9 mouse cellular contexts compared by ENCODE assay signal in genomic region chr9:25167458-25168084, GRCm38 (mm10). TPM values are rescaled to one million over a fixed set of nuclear protein-coding genes. Genes with fewer than 3 reads are reported as not detected.
DNase-seq lines count a peak whose midpoint lies in the region; ATAC-seq and TF ChIP-seq lines count a peak whose summit lies in the region.
"Had no signal": no experiment of that assay in that cellular context is flagged by ENCODE, and none has a peak within 500 bp of the region (broad histone marks: within the 10 kb centered on the region; RNA-seq: fewer than 3 reads in every experiment).

No protein-coding gene starts in this region.

- 34% methylated on average over 6 of the region's 6 CpGs for WGBS in heart, embryonic 11.5 days (ENCODE audit: insufficient replicate concordance)
- 37% methylated on average over 6 of the region's 6 CpGs for WGBS in forebrain, embryonic 15.5 days
- WGBS in hindbrain, postnatal 0 days, result 33% methylated on average over 6 of the region's 6 CpGs

- no peak overlapping the region for H3K9ac ChIP-seq in heart, embryonic 11.5 days (ENCODE audit: low read depth, low read length)
- no peak overlapping the region for H3K9ac ChIP-seq in forebrain, embryonic 15.5 days (replicated peaks)
- no peak overlapping the region for H3K9ac ChIP-seq in hindbrain, postnatal 0 days (replicated peaks; ENCODE audit: low read length)
- H3K9ac ChIP-seq: neural tube, embryonic 12.5 days had no signal

- no peaks in the 10 kb centered on the region for H3K4me1 ChIP-seq in heart, embryonic 11.5 days (ENCODE audit: control insufficient read depth, insufficient read depth, low read length)
- no peaks in the 10 kb centered on the region for H3K4me1 ChIP-seq in forebrain, embryonic 15.5 days
- no peaks in the 10 kb centered on the region for H3K4me1 ChIP-seq in hindbrain, postnatal 0 days (ENCODE audit: insufficient read depth, low read length)
- H3K4me1 ChIP-seq: neural tube, embryonic 12.5 days had no signal

- TF ChIP-seq CTCF in hindbrain, postnatal 0 days (IDR thresholded peaks at IDR 0.05; ENCODE audit: low read depth), result peak; percentile 86

- H3K4me3 ChIP-seq in heart, embryonic 11.5 days (ENCODE audit: low read depth, low read length), result no peak overlapping the region
- H3K4me3 ChIP-seq in forebrain, embryonic 15.5 days, result no peak overlapping the region
- H3K4me3 ChIP-seq in hindbrain, postnatal 0 days (ENCODE audit: low read length), result no peak overlapping the region
- H3K4me3 ChIP-seq: neural tube, embryonic 12.5 days had no signal

- H3K36me3 ChIP-seq in heart, embryonic 11.5 days (ENCODE audit: control insufficient read depth, insufficient read depth, low read length), result no peaks in the 10 kb centered on the region
- H3K36me3 ChIP-seq in forebrain, embryonic 15.5 days, result no peaks in the 10 kb centered on the region
- no peaks in the 10 kb centered on the region for H3K36me3 ChIP-seq in hindbrain, postnatal 0 days (ENCODE audit: insufficient read depth, low read length)
- H3K36me3 ChIP-seq: neural tube, embryonic 12.5 days had no signal

- no peak overlapping the region for H3K4me2 ChIP-seq in heart, embryonic 11.5 days
- H3K4me2 ChIP-seq in forebrain, embryonic 15.5 days (replicated peaks), result no peak overlapping the region
- H3K4me2 ChIP-seq in hindbrain, postnatal 0 days (ENCODE audit: low read depth, low read length), result no peak overlapping the region
- H3K4me2 ChIP-seq: neural tube, embryonic 12.5 days had no signal

- no peaks in the 10 kb centered on the region for H3K9me3 ChIP-seq in heart, embryonic 11.5 days (replicated peaks; ENCODE audit: control insufficient read depth, low read length)
- no peaks in the 10 kb centered on the region for H3K9me3 ChIP-seq in forebrain, embryonic 15.5 days
- H3K9me3 ChIP-seq in hindbrain, postnatal 0 days (ENCODE audit: low read length), result no peaks in the 10 kb centered on the region
- H3K9me3 ChIP-seq: neural tube, embryonic 12.5 days had no signal

- DNase-seq in heart, adult 18-20 months, result peak; percentile 79 to 92
- peak; percentile 68 for DNase-seq in cerebellum, adult 11 months
- DNase-seq in hindbrain, postnatal 0 days (ENCODE audit: low spot score), result peak; percentile 74
- peak; percentile 78 to 81 for DNase-seq in left cerebral cortex, adult 18-20 months (ENCODE audit: low spot score in 2 of 2)
- DNase-seq in spleen, adult 12 weeks (ENCODE audit: low spot score), result peak; percentile 68

- H3K27ac ChIP-seq in heart, embryonic 11.5 days (ENCODE audit: low read depth, low read length), result no peak overlapping the region
- no peak overlapping the region for H3K27ac ChIP-seq in forebrain, embryonic 15.5 days (replicated peaks)
- no peak overlapping the region for H3K27ac ChIP-seq in hindbrain, postnatal 0 days
- H3K27ac ChIP-seq: neural tube, embryonic 12.5 days had no signal

- H3K27me3 ChIP-seq in heart, embryonic 11.5 days (ENCODE audit: control insufficient read depth, insufficient read depth, low read length), result no peaks in the 10 kb centered on the region
- H3K27me3 ChIP-seq in forebrain, embryonic 15.5 days, result no peaks in the 10 kb centered on the region
- H3K27me3 ChIP-seq in hindbrain, postnatal 0 days (ENCODE audit: insufficient read depth, low read length), result no peaks in the 10 kb centered on the region
- H3K27me3 ChIP-seq: neural tube, embryonic 12.5 days had no signal

- no peak for ATAC-seq in heart, embryonic 11.5 days (replicated peaks; ENCODE audit: insufficient number of reproducible peaks, low FRiP score, low TSS enrichment)
- peak; percentile 70 for ATAC-seq in forebrain, embryonic 15.5 days (replicated peaks)
- peak; percentile 67; the same call in 1 of the 2 replicates for ATAC-seq in hindbrain, postnatal 0 days
- peak; percentile 100 for ATAC-seq in megakaryocyte progenitor cell, adult 5-6 weeks (replicated peaks; ENCODE audit: poor library complexity)

RNA-seq across cellular contexts. Expression of gene Herpud2, which starts 16.0 kb away (rescaled TPM):
- total RNA-seq in heart, adult 18-20 months (2021), result 10 to 100 TPM; 33.0 to 34.9 TPM
- polyA plus RNA-seq in heart, embryonic 11.5 days (2014; fragmentation: Nextera tagmentation; extraction: Ambion mirVana), result 22.4 and 24.2 TPM in 2 replicates
- 37.7 and 40.9 TPM in 2 replicates for polyA plus RNA-seq in forebrain, embryonic 15.5 days (2015; fragmentation: Nextera tagmentation; extraction: Ambion mirVana)
- total RNA-seq in hindbrain, postnatal 0 days (2014; rRNA removed), result 17.9 and 18.3 TPM in 2 replicates
- 27.9 and 29.5 TPM in 2 replicates for polyA plus RNA-seq in hindbrain, postnatal 0 days (2015; fragmentation: Nextera tagmentation; extraction: Ambion mirVana)
- total RNA-seq in left cerebral cortex, adult 18-20 months (2021), result 10 to 100 TPM; 53.1 to 54.8 TPM
- total RNA-seq in megakaryocyte progenitor cell, adult 5-6 weeks (2015), result 36.6 and 36.8 TPM in 2 replicates
- 12.0 and 18.2 TPM in 2 replicates for total RNA-seq in megakaryocyte progenitor cell, adult 5-6 weeks (2017)
